Mouse (Mus musculus) forebrain, postnatal 0 days (tissue): ENCODE data around the gene Gsto2. TPM values are rescaled to one million over a fixed set of nuclear protein-coding genes. Genes with fewer than 3 reads are reported as not detected.
A peak's percentile ranks its signal among the peaks of the same experiment; 100 is the strongest.
"Not testable (repeated sequence)": the region's sequence is repeated elsewhere in the genome, so short reads cannot be mapped to it uniquely, and the experiment has no call there.

Experiments used
- ATAC-seq: fragments of 200-750 bp; cut with Nextera tagmentation; 2 replicates; pipeline ENCODE4 v1.8.0; 2017; ENCODE audit warnings: mild to moderate bottlenecking, moderate library complexity
- DNase-seq: peaks from one replicate; pipeline ENCODE4 v3.0.0-alpha.2; 2015
- H3K27ac ChIP-seq: fragments of 300-500 bp; sonication (generic); 2 replicates; pipeline ENCODE4 v1.5.1; 2014; ENCODE audit warnings: low read depth, mild to moderate bottlenecking, antibody characterized with exemption, low read length, moderate library complexity, mixed read lengths
- H3K27me3 ChIP-seq: fragments of 300-500 bp; sonication (generic); 2 replicates; pipeline ENCODE4 v1.6.1; 2014; ENCODE audit warnings: mild to moderate bottlenecking, low read length, mixed read lengths; ENCODE audit not compliant: insufficient read depth
- H3K36me3 ChIP-seq: fragments of 300-500 bp; sonication (generic); 2 replicates; pipeline ENCODE4 v1.6.1; 2014; ENCODE audit warnings: mild to moderate bottlenecking, moderate library complexity; ENCODE audit not compliant: insufficient read depth
- H3K4me1 ChIP-seq: fragments of 300-500 bp; sonication (generic); 2 replicates; pipeline ENCODE4 v1.6.1; 2014; ENCODE audit warnings: antibody characterized with exemption; ENCODE audit not compliant: insufficient read depth
- H3K4me2 ChIP-seq: fragments of 300-500 bp; sonication (generic); 2 replicates; pipeline ENCODE4 v1.6.1; 2014; ENCODE audit warnings: low read depth, mild to moderate bottlenecking, moderate library complexity
- H3K4me3 ChIP-seq: fragments of 300-500 bp; sonication (generic); 2 replicates; pipeline ENCODE4 v1.5.1; 2014; ENCODE audit warnings: low read depth, low read length, mixed read lengths
- H3K9ac ChIP-seq: fragments of 300-500 bp; sonication (generic); 2 replicates; pipeline ENCODE4 v1.6.1; 2014; ENCODE audit warnings: mild to moderate bottlenecking
- H3K9me3 ChIP-seq: fragments of 300-500 bp; sonication (generic); 2 replicates; pipeline ENCODE4 v1.6.1; 2016; ENCODE audit warnings: low read length
- CTCF ChIP-seq: sonication (generic); IDR thresholded peaks from 2 replicates; pipeline ENCODE4 v1.5.1; 2016; ENCODE audit warnings: antibody characterized with exemption, control low read depth, low read depth
- WGBS: fragments of 180-500 bp; shearing (Covaris S2); extraction: QIAGEN DNeasy Blood & Tissue Kit; methylation state at CpG from one replicate; pipeline ENCODE4 v1.1.7; 2014; 5-methylcytosine and 5-hydroxymethylcytosine counted together
- polyA plus RNA-seq: library from polyadenylated mRNA; unstranded; fragments of >200 nt; fragmentation: Nextera tagmentation; extraction: Ambion mirVana; gene quantifications from 2 replicates; pipeline ENCODE4 v1.2.1, GENCODE M21; 2015
- total RNA-seq: library from RNA; depleted of rRNA; stranded (reverse); fragments of >200 nt; gene quantifications from 2 replicates; pipeline ENCODE4 v1.2.3, GENCODE M21; 2014

Gsto2 gene
- total and polyA plus RNA-seq, 2 experiments from 2014 or later = 0.88 to 0.95 TPM

- H3K4me3 ChIP-seq = no peak overlapping the region
- no peak overlapping the region for H3K4me2 ChIP-seq
- no peak overlapping the region for H3K27ac ChIP-seq
- H3K27me3 ChIP-seq = no peaks in the 10 kb centered on the region
- TF ChIP-seq CTCF = no peak
- no peaks in the 10 kb centered on the region for H3K9me3 ChIP-seq
- H3K4me1 ChIP-seq = no peaks in the 10 kb centered on the region
- H3K9ac ChIP-seq = no peak overlapping the region
- H3K36me3 ChIP-seq = no peaks in the 10 kb centered on the region
- ATAC-seq (no peak), DNase-seq (no peak)
- 88% methylated on average over 14 of the region's 14 CpGs for WGBS
Observed at GRCm38 (mm10) chr19:47829913-47830450, 35.4 kb upstream of the Gsto2 start.

GRCm38 (mm10) chr19:47831111-47831510 is 34.2 kb upstream of the Gsto2 start:
- WGBS = 96% methylated on average over 8 of the region's 8 CpGs

GRCm38 (mm10) chr19:47832316-47832715 is 33.0 kb upstream of the Gsto2 start:
- Histone ChIP-seq H3K27ac (no peak overlapping the region), H3K36me3 (no peaks in the 10 kb centered on the region), H3K4me3 (no peak overlapping the region), H3K4me1 (no peaks in the 10 kb centered on the region), H3K9me3 (no peaks in the 10 kb centered on the region), H3K9ac (no peak overlapping the region), H3K4me2 (no peak overlapping the region), H3K27me3 (no peaks in the 10 kb centered on the region; the same call in 1 of the 2 replicates)
- no peak for ATAC-seq
- no peak for TF ChIP-seq CTCF
- no peak for DNase-seq
- 87% methylated on average over 16 of the region's 16 CpGs for WGBS

More at GRCm38 (mm10) chr19:47831111-47831510, 34.2 kb upstream of the Gsto2 start:
- Histone ChIP-seq H3K9me3 (no peaks in the 10 kb centered on the region), H3K4me1 (no peaks in the 10 kb centered on the region), H3K4me2 (no peak overlapping the region), H3K4me3 (no peak overlapping the region), H3K9ac (no peak overlapping the region), H3K36me3 (no peaks in the 10 kb centered on the region), H3K27me3 (no peaks in the 10 kb centered on the region; the same call in 1 of the 2 replicates), H3K27ac (no peak overlapping the region)
- no peak for DNase-seq
- no peak for ATAC-seq
- TF ChIP-seq CTCF = no peak

- 95% methylated on average over 5 of the region's 5 CpGs for WGBS
- TF ChIP-seq CTCF = no peak
Observed at GRCm38 (mm10) chr19:47834614-47835013, 30.7 kb upstream of the Gsto2 start.

GRCm38 (mm10) chr19:47835776-47836175 is 29.6 kb upstream of the Gsto2 start:
- DNase-seq (no peak), ATAC-seq (no peak)
- peaks cover 7% of the 10 kb centered on the region; the same call in 1 of the 2 replicates for H3K27me3 ChIP-seq
- no peaks in the 10 kb centered on the region for H3K4me1 ChIP-seq
- no peaks in the 10 kb centered on the region for H3K36me3 ChIP-seq
- no peaks in the 10 kb centered on the region for H3K9me3 ChIP-seq
- H3K27ac ChIP-seq = no peak overlapping the region
- no peak overlapping the region for H3K4me3 ChIP-seq
- no peak overlapping the region for H3K4me2 ChIP-seq
- no peak overlapping the region for H3K9ac ChIP-seq
- WGBS = 80% methylated on average over 7 of the region's 7 CpGs
- TF ChIP-seq CTCF = no peak

More at GRCm38 (mm10) chr19:47834614-47835013, 30.7 kb upstream of the Gsto2 start:
- no peak for DNase-seq
- Histone ChIP-seq H3K4me1 (no peaks in the 10 kb centered on the region), H3K4me2 (no peak overlapping the region), H3K27ac (no peak overlapping the region), H3K9ac (no peak overlapping the region), H3K27me3 (peaks cover 7% of the 10 kb centered on the region; the same call in 1 of the 2 replicates), H3K9me3 (no peaks in the 10 kb centered on the region), H3K4me3 (no peak overlapping the region), H3K36me3 (no peaks in the 10 kb centered on the region)
- no peak for ATAC-seq

- H3K27me3 ChIP-seq = peaks cover 7% of the 10 kb centered on the region; the same call in 1 of the 2 replicates
- DNase-seq (peak; percentile 79), ATAC-seq (peak; percentile 98)
- no peaks in the 10 kb centered on the region for H3K9me3 ChIP-seq
- H3K4me3 ChIP-seq = peak overlapping the region; percentile 54
- no peaks in the 10 kb centered on the region for H3K4me1 ChIP-seq
- peak; percentile 67 for TF ChIP-seq CTCF
- no peak overlapping the region for H3K27ac ChIP-seq
- H3K9ac ChIP-seq = peak overlapping the region; percentile 44
- 5% methylated on average over 45 of the region's 49 CpGs for WGBS
- H3K36me3 ChIP-seq = no peaks in the 10 kb centered on the region
- H3K4me2 ChIP-seq = peak overlapping the region; percentile 86
Observed at GRCm38 (mm10) chr19:47836701-47837526, 28.4 kb upstream of the Gsto2 start.

GRCm38 (mm10) chr19:47837527-47837901 is 27.8 kb upstream of the Gsto2 start:
- no peak for TF ChIP-seq CTCF
- H3K27ac ChIP-seq = no peak overlapping the region
- WGBS = under 1% methylated on average over 6 of the region's 6 CpGs
- DNase-seq = no peak
- peak overlapping the region; percentile 44 for H3K9ac ChIP-seq
- peak overlapping the region; percentile 54 for H3K4me3 ChIP-seq
- no peaks in the 10 kb centered on the region for H3K4me1 ChIP-seq
- no peaks in the 10 kb centered on the region for H3K36me3 ChIP-seq
- no peaks in the 10 kb centered on the region for H3K9me3 ChIP-seq
- H3K4me2 ChIP-seq = peak overlapping the region; percentile 86
- peaks cover 7% of the 10 kb centered on the region; the same call in 1 of the 2 replicates for H3K27me3 ChIP-seq
- ATAC-seq = peak; percentile 81

- not testable (repeated sequence) for H3K9me3 ChIP-seq, H3K36me3 ChIP-seq, H3K4me3 ChIP-seq, ATAC-seq, DNase-seq, H3K27ac ChIP-seq, H3K4me2 ChIP-seq, H3K4me1 ChIP-seq, H3K27me3 ChIP-seq, H3K9ac ChIP-seq
- 89% methylated on average over 13 of the region's 15 CpGs for WGBS
Observed at GRCm38 (mm10) chr19:47841234-47841633, 24.1 kb upstream of the Gsto2 start.
